Mouse (Mus musculus) liver, embryonic 14.5 days (tissue): Measurements from ENCODE around the gene Acp7. TPM values are rescaled to one million over a fixed set of nuclear protein-coding genes. Genes with fewer than 3 reads are reported as not detected.

Experiments
- ATAC-seq: fragments of 200-750 bp; cut with Nextera tagmentation; 2 replicates; pipeline ENCODE4 v1.8.0; 2017; ENCODE audit warnings: moderate number of reproducible peaks, mild to moderate bottlenecking, moderate library complexity; ENCODE audit not compliant: insufficient read depth
- DNase-seq, 3 experiments: peaks; one replicate each; pipeline ENCODE4 v3.0.0-alpha.2; 2012 to 2013; ENCODE audit warnings: low read depth in 3 of 3, low spot score in 3 of 3
- H3K27ac ChIP-seq: fragments of 300-500 bp; sonication (generic); 2 replicates; pipeline ENCODE4 v1.5.1; 2014; ENCODE audit warnings: moderate library complexity, mild to moderate bottlenecking, control low read depth, inconsistent platforms
- H3K27me3 ChIP-seq: fragments of 300-500 bp; sonication (generic); 2 replicates; pipeline ENCODE4 v1.6.1; 2014; ENCODE audit warnings: mild to moderate bottlenecking, low read length, moderate library complexity; ENCODE audit not compliant: control insufficient read depth, insufficient read depth
- H3K36me3 ChIP-seq: fragments of 300-500 bp; sonication (generic); replicated peaks from 2 replicates; pipeline ENCODE4 v1.6.1; 2014; ENCODE audit warnings: low read depth; ENCODE audit not compliant: control insufficient read depth, insufficient read depth
- H3K4me1 ChIP-seq, 2 experiments: fragments of 200-500 bp in 1 of 2; fragments of 300-500 bp in 1 of 2; sonication (generic) in 1 of 2; replicated peaks; 2 replicates each; pipeline ENCODE4 v1.6.1; 2012 to 2014; ENCODE audit warnings: antibody characterized with exemption in 1 of 2, inconsistent platforms in 1 of 2, low read length in 1 of 2; ENCODE audit not compliant: control insufficient read depth in 2 of 2, insufficient read depth in 2 of 2
- H3K4me2 ChIP-seq: fragments of 300-500 bp; sonication (generic); 2 replicates; pipeline ENCODE4 v1.6.1; 2014; ENCODE audit warnings: low read depth, mild to moderate bottlenecking, control low read depth, moderate library complexity
- H3K4me3 ChIP-seq, 2 experiments: fragments of 200-500 bp in 1 of 2; fragments of 300-500 bp in 1 of 2; sonication (generic) in 1 of 2; 2 replicates each; pipeline ENCODE4 v1.5.1; 2012 to 2014; ENCODE audit warnings: low read depth in 2 of 2, low read length in 2 of 2, mild to moderate bottlenecking in 2 of 2, control low read depth in 1 of 2, inconsistent platforms in 1 of 2, moderate library complexity in 1 of 2; ENCODE audit not compliant: insufficient read depth in 1 of 2
- H3K9ac ChIP-seq: fragments of 300-500 bp; sonication (generic); replicated peaks from 2 replicates; pipeline ENCODE4 v1.6.1; 2014; ENCODE audit warnings: mild to moderate bottlenecking, control low read depth, moderate library complexity
- H3K9me3 ChIP-seq: fragments of 300-500 bp; sonication (generic); 2 replicates; pipeline ENCODE4 v1.6.1; 2016; ENCODE audit warnings: low read length, mixed read lengths; ENCODE audit not compliant: control insufficient read depth
- CTCF ChIP-seq: IDR thresholded peaks from 2 replicates; pipeline ENCODE4 v1.5.1; 2016; ENCODE audit warnings: antibody characterized with exemption, low read depth, control low read depth
- EP300 ChIP-seq: IDR thresholded peaks from 2 replicates; pipeline ENCODE4 v1.6.1; 2016; ENCODE audit warnings: antibody characterized with exemption, low read depth
- WGBS: fragments of 180-500 bp; shearing (Covaris S2); extraction: QIAGEN DNeasy Blood & Tissue Kit; methylation state at CpG from one replicate; pipeline ENCODE4 v1.1.7; 2014; ENCODE audit not compliant: insufficient replicate concordance; 5-methylcytosine and 5-hydroxymethylcytosine counted together
- polyA plus RNA-seq, 2 experiments: library from polyadenylated mRNA; depleted of rRNA in 1 of 2; stranded (reverse) in 1 of 2; unstranded in 1 of 2; fragments of >200 nt; fragmentation: Nextera tagmentation in 1 of 2; extraction: Ambion mirVana in 1 of 2; gene quantifications; 2 replicates each; pipeline versions ENCODE4 v1.2.1 to v1.2.3; 2012 to 2014

Acp7 gene
- polyA plus RNA-seq, 2 experiments = not detected

DNA sequence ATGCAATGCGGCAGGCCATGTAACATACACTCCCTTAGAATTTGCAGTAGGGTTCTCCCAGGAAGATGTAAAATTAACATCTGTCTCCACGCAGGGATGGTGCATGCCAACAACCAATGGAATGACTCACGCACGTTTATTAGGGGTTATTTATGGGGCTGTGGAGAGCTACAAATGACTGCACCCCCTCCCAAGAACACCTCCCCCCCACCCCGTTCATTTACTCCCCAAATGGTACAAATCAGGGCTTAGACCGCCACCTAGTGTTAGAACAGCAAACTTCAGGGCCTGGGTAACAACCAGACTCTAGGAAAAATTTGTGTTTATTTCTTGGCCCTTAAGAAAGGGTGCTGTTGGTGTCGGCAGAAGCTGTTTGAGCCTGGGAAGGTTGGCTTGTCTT, 29.5 kb downstream of the Acp7 start:
- DNase-seq = no peak
- Histone ChIP-seq H3K36me3 (no peaks in the 10 kb centered on the region), H3K9me3 (no peaks in the 10 kb centered on the region), H3K4me3 (no peak overlapping the region), H3K27ac (no peak overlapping the region), H3K27me3 (no peaks in the 10 kb centered on the region), H3K4me2 (no peak overlapping the region), H3K4me1 (peaks cover under 1 to 8% of the 10 kb centered on the region in 2 experiments), H3K9ac (no peak overlapping the region)
- 24% methylated on average over 7 of the region's 7 CpGs for WGBS
- no peak for ATAC-seq
- TF ChIP-seq EP300 = no peak
- TF ChIP-seq CTCF = peak; percentile 76

DNA sequence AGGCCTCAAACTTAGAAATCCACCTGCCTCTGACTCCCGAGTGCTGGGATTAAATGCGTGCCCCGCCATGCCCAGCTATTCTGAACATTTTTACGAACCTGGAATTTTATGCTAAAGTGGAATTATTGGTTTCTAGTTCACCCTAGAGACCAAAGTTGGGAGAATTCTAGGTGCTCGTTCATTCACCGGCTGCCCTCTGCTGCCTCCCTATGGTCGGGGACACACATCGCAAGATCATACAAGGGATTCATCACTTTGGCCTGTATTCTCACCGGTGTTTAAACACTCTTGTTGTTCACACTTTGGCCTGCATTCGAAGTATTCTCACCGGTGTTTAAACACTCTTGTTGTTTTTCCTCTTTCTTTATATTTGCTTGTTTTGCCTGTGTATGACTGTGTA, 30.1 kb downstream of the Acp7 start:
- ATAC-seq = no peak

DNA sequence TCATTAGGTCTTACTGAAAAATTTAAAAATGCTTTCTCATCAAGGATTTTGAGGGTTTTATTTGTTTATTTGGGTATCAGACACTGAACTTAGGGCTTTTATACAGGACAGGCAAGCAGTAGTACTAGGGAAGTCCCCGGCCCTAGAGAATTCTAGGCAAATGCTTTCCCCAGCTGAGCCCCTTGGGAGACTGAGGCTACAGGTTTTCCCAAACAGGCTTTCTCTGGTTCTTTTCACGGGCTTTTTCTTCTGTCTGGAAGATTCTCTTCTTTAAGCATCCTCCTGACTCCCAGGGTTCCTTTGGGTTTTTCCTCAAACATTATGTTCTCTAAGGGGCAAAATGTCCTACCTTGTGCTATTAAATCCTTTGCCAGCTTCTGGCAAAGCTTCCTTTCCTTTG, 32.2 kb downstream of the Acp7 start:
- H3K36me3 ChIP-seq = 0 out of 2 replicates have a peak, but pooled peaks cover 2% of the 10 kb centered on the region
- H3K27ac ChIP-seq = no peak overlapping the region
- H3K4me1 ChIP-seq = peaks cover 12 to 28% of the 10 kb centered on the region in 2 experiments
- H3K9ac ChIP-seq = no peak overlapping the region
- 62% methylated on average over 2 of the region's 2 CpGs for WGBS
- no peak overlapping the region for H3K4me3 ChIP-seq
- H3K9me3 ChIP-seq = no peaks in the 10 kb centered on the region
- ATAC-seq = no peak
- TF ChIP-seq CTCF = no peak
- no peak for TF ChIP-seq EP300
- no peak for DNase-seq
- H3K27me3 ChIP-seq = no peaks in the 10 kb centered on the region
- H3K4me2 ChIP-seq = peak overlapping the region; percentile 77; the same call in 1 of the 2 replicates

More for the DNA sequence above, 30.1 kb downstream of the Acp7 start:
- H3K4me3 ChIP-seq = no peak overlapping the region
- H3K9ac ChIP-seq = no peak overlapping the region
- no peaks in the 10 kb centered on the region for H3K9me3 ChIP-seq
- H3K4me2 ChIP-seq = no peak overlapping the region
- H3K27me3 ChIP-seq = no peaks in the 10 kb centered on the region
- H3K4me1 ChIP-seq = peaks cover 7 to 14% of the 10 kb centered on the region in 2 experiments
- DNase-seq = peak in 1 of 3 experiments; percentile 58
- H3K27ac ChIP-seq = no peak overlapping the region
- WGBS = 6% methylated on average over 11 of the region's 11 CpGs
- TF ChIP-seq EP300 = no peak
- peak; percentile 93 for TF ChIP-seq CTCF
- no peaks in the 10 kb centered on the region for H3K36me3 ChIP-seq

DNA sequence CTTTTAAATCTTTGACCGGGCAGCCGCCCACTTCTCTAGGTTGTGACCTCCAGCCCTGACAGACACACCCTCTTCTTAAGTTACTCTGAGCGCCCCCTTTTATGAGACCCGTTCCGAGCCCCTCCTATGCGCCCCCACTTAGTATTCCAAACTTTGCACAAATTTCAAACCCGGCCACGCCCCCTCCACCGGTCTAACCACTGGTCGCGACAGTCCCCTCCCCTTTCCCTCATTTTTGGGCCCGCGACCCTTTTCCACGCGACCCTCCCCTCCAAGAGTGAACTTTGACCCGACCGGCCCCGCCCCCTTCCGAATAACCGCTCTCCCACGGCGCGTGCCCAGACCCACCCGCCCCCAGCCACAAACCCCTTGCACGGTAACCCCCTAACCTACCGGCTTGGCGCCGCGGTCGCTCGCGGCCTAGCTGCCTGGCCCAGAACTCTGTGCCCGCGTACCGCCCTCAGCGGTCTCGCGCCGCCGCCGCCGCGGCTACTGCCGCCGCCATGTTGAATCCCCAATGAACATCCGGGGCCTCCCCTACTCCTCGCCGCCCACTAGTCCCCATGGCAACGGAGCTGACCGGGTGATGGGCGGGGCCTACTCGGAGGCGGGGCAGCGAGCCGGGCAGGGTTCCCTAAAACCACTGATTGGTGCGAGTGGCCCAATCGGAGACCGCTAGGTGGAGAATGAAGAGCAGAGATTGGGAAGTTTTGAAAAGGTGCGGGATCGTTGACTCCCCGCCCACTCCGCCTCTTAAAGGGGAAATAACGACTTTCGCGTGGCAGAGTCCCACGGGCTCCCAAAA, 33.3 kb downstream of the Acp7 start, which contains the start of the genes Samd4b and Pak4:
TSS of gene Samd4b (minus strand) at position 503 of the 805 bp plus-strand sequence.
TSS of gene Pak4 (minus strand) at position 544 of the 805 bp plus-strand sequence.
- H3K9me3 ChIP-seq = no peaks in the 10 kb centered on the region
- H3K9ac ChIP-seq = peak within 1 kb of the TSS; percentile 72
- 0 out of 2 replicates have a peak, but pooled peaks cover 2% of the 10 kb centered on the region for H3K36me3 ChIP-seq
- ATAC-seq = peak; percentile 82
- TF ChIP-seq CTCF (peak; percentile 31), EP300 (no peak)
- DNase-seq = peak; percentile 96 to 98 (median 96)
- H3K27ac ChIP-seq = peak within 1 kb of the TSS; percentile 80
- 1% methylated on average over 66 of the region's 66 CpGs for WGBS
- H3K4me2 ChIP-seq = peak within 1 kb of the TSS; percentile 77
- H3K27me3 ChIP-seq = no peaks in the 10 kb centered on the region
- peak within 1 kb of the TSS; percentile 75 to 86 for H3K4me3 ChIP-seq
- peaks cover 12 to 33% of the 10 kb centered on the region in 2 experiments for H3K4me1 ChIP-seq

DNA sequence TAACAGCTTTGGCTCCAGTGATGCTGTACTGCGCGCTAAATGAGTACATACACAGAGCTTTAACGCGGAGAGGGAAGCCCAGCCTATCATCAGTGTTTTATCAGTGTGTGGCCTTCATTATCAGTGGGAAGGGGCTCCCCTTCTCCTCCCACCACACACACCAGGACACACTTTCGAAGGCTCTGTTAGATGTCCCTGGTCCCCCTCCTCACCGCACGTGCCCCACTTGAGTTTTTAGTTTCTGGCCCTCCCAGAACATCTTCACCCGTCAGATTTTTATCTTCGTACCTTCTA, 33.9 kb downstream of the Acp7 start:
- peak overlapping the region; percentile 72 for H3K9ac ChIP-seq
- WGBS = 8% methylated on average over 9 of the region's 9 CpGs
- no peak for TF ChIP-seq CTCF
- no peak for TF ChIP-seq EP300
- H3K9me3 ChIP-seq = no peaks in the 10 kb centered on the region
- no peak for ATAC-seq
- H3K27ac ChIP-seq = peak overlapping the region; percentile 80
- H3K4me2 ChIP-seq = peak overlapping the region; percentile 74
- peak overlapping the region; percentile 75 to 86 for H3K4me3 ChIP-seq
- no peak for DNase-seq
- H3K27me3 ChIP-seq = no peaks in the 10 kb centered on the region
- H3K4me1 ChIP-seq = peaks cover 14 to 37% of the 10 kb centered on the region in 2 experiments
- 0 out of 2 replicates have a peak, but pooled peaks cover 2% of the 10 kb centered on the region for H3K36me3 ChIP-seq
